Mouse (Mus musculus) frontal cortex, postnatal 14 days (tissue): ENCODE measurements at regions not wholly inside any gene's neighbourhood (a gene's known extent, or its start where the extent isn't known, plus 50 kb on each side); places are given as distances from the start of the nearest gene placed in this dataset.

Experiments used
- DNase-seq, 2 experiments: peaks; one replicate each; pipeline ENCODE4 v3.0.0; 2022; ENCODE audit warnings: low spot score in 2 of 2

GRCm38 (mm10) chr6:135433753-135434152 lies 71.4 kb downstream of the Emp1 start:
- no peak for DNase-seq

GRCm38 (mm10) chr6:135436315-135436714 lies 74.0 kb downstream of the Emp1 start:
- DNase-seq = no peak

- DNase-seq = no peak
Measured at GRCm38 (mm10) chr6:135438271-135438670, 75.9 kb downstream of the Emp1 start.

GRCm38 (mm10) chr6:135441126-135441871 lies 79.0 kb downstream of the Emp1 start:
- DNase-seq = peak; percentile 43 to 48

- peak; percentile 75 to 88 for DNase-seq
Measured at GRCm38 (mm10) chr6:135444661-135445060, 82.3 kb downstream of the Emp1 start.

DNA sequence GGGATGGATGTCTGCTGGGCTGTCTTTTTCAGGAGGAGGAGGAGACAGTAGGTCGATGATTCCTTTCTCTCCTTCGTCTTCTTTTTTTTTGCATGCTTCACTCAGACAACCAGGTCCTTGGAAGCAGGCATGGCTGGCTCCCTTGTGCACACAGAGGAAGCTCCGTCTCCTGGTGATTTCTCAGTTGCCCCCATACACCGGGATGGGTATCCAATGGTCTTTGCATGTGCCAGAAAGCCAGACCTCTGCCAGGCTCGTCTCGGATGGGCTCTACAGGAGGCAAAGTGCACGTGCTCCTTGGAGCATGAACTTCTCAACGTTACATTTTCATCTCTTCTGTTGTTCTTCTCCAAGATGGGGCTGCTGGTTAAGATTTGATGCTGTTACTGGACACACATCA lies 82.7 kb downstream of the Emp1 start:
- DNase-seq = no peak

GRCm38 (mm10) chr6:135447801-135448200 lies 85.5 kb downstream of the Emp1 start:
- no peak for DNase-seq

- no peak for DNase-seq
Measured at GRCm38 (mm10) chr6:135449228-135449627, 86.9 kb downstream of the Emp1 start.

- no peak for DNase-seq
Measured at GRCm38 (mm10) chr6:135450573-135450972, 88.2 kb downstream of the Emp1 start.

DNA sequence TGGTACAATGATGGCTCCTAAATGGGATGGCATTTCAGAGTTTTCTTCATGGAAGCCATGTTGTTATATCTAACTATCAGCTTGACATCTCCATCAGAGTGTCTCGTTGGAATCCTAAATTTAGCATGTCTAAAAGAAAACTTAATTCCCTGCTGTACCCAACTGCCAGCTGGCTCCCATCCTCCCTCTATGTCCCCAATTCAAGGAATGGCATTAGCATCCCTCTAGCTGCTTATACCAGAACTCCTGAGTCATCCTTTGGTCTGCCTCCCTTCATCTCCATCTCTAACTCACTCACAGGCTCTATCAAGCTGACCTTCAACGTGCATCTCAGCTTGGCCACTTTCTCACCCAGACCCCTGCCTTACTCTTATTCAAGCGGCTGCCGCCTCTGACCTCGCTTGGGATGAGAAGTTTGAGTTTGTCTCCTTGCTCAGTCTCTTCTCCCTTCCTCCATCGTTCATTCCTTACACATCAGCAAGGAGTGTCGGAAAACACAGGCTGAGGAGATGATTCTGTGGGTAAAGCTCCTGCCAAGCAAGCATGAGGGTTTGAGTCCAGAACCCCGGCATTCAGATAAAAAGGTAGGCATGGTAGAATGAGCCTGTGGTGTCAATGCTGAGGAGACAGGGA lies 88.9 kb downstream of the Emp1 start:
- no peak for DNase-seq

- DNase-seq = no peak
Measured at GRCm38 (mm10) chr6:135453041-135453440, 90.7 kb downstream of the Emp1 start.

DNA sequence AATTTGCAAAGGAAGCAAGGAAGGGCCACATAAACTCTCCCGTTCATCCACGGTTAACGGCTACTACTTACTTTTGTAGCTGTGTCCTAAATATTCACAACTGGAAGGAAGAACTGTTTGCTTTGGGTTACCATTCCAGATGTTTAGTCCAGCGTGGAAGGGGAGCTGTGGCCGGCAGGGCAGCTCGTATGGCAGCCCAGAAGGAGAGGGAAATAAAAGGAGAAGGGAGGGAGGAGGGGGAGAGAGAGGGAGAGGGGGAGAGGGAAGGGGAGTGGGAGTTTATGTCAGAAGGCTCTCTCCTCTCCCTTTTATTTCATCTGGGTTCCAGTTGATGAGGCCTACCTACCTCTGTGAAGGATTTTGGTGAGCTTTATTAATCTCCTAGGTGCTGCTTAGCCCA lies 110.2 kb downstream of the Emp1 start:
- DNase-seq = no peak

DNA sequence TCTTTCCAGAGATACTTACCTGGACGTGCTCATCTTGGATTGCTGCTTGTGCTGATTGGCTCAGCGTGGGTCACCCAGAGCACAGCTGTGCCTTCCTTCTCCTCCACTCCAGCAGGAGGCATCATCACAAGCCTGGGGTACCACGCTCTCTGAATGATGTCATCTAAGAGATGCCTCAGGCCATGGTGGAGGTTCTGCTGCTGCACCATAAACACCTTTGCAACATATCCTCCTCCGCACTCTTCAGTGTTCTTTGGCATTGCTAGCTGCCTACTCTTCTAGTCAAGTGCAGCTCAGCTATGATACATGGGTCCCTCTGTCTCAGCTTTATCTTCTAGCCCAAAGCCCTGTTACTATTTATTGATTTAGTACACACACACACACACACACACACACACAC lies 110.8 kb downstream of the Emp1 start:
- DNase-seq = no peak

DNA sequence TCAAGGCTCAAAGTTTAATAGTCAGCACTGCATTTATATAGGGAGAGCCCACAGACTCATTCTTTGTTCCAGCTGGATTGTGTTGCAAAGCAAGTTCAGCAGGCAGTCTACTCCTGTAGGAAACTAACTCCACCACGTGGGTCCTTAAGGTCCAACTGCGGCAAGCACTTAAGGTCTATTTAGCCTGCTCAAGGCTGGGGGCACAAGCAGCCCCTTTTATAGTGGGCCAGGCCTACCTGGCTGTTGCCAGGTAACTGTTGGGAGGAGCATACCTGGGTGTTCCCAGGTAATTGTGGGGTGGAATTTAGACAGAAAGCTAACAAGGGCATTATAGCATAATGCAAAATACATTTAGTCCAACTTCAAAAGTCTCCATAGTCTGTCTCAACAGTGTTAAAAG lies 126.5 kb downstream of the Emp1 start:
- DNase-seq = no peak

DNA sequence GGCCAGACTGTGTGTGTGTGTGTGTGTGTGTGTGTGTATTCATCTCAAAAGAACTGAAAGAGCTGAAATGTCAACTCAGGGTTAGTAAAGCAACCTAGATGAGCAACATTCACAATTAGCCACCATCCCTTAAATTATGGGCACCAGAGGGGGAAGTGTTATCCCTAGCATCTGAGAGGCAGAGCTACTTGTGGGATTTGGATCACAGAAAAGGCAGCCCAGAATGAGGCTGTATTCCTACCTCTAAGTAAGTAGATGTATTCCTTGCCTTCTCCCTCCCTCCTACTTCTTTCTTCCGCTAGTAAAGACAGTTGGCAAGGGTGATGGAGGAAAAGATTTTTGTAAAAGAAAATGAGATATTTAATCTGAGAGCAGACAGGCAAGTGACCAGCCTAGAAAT lies 131.6 kb downstream of the Emp1 start:
- DNase-seq = no peak

DNA sequence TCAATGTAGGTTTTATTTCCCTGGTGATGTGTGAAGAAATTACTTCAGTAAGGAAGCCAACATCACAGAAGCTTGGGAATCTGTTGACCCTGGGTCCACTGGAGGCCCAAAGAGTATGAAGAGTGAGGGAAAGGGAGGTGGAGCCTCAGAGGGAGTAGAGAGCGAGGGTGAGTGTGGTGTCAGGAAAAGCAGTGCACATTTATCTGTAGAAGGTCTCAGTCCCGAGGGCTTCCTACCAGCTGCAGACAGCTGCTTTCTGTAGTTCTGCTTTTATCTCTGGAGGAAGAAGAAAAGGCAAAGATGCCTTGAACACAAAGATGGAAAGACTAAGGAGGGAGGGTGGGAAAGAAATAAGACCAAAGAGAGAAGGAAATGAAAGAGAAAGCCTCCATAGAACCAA lies 133.5 kb downstream of the Emp1 start:
- DNase-seq = no peak

DNA sequence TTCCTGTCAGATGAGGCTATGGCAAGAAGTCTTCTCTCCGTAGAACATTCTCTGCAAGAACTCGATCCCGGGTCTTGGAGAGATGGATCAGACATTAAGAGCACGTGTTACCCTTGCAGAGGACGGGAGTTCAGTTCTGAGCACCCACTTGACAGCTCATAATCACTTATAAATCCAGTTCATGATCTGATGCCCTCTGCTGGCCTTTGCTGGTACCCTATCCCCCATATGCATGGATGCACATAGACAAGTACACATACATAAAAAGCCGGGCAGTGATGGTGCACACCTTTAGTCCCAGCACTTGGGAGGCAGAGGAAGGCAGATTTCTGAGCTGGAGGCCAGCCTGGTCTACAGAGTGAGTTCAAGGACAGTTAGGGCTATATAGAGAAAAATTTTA lies 136.2 kb downstream of the Emp1 start:
- no peak for DNase-seq

GRCm38 (mm10) chr6:135500381-135500780 lies 138.0 kb downstream of the Emp1 start:
- no peak for DNase-seq

GRCm38 (mm10) chr6:135501791-135502190 lies 139.4 kb downstream of the Emp1 start:
- no peak for DNase-seq

DNA sequence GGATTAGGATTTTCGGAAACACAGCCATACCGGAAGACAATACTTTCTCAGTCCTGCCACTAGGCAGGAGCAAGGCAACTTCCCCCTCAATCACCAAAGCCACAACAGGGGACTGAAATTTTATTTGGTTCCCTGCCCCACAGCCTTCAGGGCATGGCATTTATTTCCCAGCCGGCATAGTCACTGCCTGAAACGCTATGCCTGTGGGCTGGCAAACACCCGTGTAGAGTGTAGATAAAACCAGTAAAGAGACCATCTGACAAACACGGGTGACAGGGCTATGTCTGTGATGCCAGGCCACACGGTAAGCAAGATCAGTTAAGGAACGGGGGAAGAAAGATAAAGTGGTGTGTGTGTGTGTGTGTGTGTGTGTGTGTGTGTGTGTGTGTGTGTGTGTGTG lies 140.1 kb downstream of the Emp1 start:
- no peak for DNase-seq

- DNase-seq = no peak
Measured at GRCm38 (mm10) chr6:135518710-135519437, 156.5 kb downstream of the Emp1 start.

DNA sequence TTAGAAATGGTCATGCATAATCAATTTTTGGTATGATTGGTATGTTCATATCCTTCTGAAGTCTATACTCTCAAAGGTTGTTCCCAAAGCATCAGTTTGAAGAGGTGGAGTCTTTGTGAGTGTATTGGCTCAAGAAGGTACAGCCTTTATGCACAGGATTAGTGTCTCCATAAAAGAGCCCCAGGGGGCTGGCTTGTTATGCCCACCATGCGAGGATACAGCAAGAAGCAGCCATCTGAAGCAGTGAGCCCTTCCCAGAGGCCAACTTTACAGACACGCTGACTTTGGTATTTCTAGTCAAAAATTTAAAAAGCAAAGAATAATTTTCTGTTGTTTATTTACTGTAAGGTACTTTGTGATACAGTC lies 157.1 kb downstream of the Emp1 start:
- no peak for DNase-seq

DNA sequence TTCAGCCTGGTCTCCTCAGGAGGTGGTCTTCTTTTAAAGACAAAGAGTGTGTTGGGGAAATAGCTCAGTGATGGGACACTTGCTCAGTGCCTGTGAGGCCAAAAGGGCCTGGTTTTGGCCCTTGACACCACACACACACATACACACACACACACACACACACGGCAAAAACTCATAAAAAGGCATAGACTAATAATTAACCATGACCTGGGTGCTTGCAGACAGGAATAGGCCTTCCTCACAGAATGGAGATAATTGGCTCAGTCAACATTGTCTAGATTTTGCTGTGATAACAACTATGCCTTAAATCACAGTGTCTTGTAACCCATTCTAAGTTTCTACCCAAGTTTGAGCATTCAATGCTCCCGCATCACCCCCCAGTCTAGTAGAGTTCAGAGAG lies 158.5 kb downstream of the Emp1 start:
- DNase-seq = no peak
